Mouse (Mus musculus): Measurements from ENCODE around the gene Pdha1.

GRCm38 (mm10) chrX:160170150-160170549, 31.9 kb upstream of the Pdha1 start:
- TF ChIP-seq GATA1 (IDR thresholded peaks at IDR 0.05; ENCODE audit: borderline replicate concordance, low read length), result no peak
- no peak for TF ChIP-seq FLI1 (IDR thresholded peaks at IDR 0.05; ENCODE audit: low read length)

Measured in megakaryocyte, embryonic 14.5 days (primary cell).